Mouse (Mus musculus): ENCODE measurements at regions not wholly inside any gene's neighbourhood (a gene's known extent, or its start where the extent isn't known, plus 50 kb on each side); places are given as distances from the start of the nearest gene placed in this dataset.

- in situ Hi-C loops (cut with MboI, MseI) = loop anchor here in 1 of 2 experiments (10.0 kb wide), 1 partner anchor 310 kb away; no protein-coding TSS in a partner anchor
Measured at GRCm38 (mm10) chrX:144234457-144234856, 81.0 kb downstream of the A730046J19Rik start.

- in situ Hi-C loops (cut with MboI, MseI) = no loop called here
Measured at GRCm38 (mm10) chrX:144265934-144266333, 51.7 kb upstream of the Alg13 start.
